Mouse (Mus musculus) heart, postnatal 0 days (tissue): Measurements from ENCODE around the gene Gpr152.

Experiments used
- CTCF ChIP-seq: IDR thresholded peaks from 2 replicates; pipeline ENCODE4 v1.5.1; 2016; ENCODE audit warnings: antibody characterized with exemption, control low read depth, low read depth
- EP300 ChIP-seq: IDR thresholded peaks from 2 replicates; pipeline ENCODE4 v1.6.1; 2016; ENCODE audit warnings: antibody characterized with exemption, low read depth

GRCm38 (mm10) chr19:4150567-4151487 is 11.2 kb downstream of the Gpr152 start:
- no peak for TF ChIP-seq CTCF
- no peak for TF ChIP-seq EP300
